Mouse (Mus musculus): ENCODE results near the gene Nup205.
"Not testable (repeated sequence)": the region's sequence is repeated elsewhere in the genome, so short reads cannot be mapped to it uniquely, and the experiment has no call there.

Gene Nup205

DNA sequence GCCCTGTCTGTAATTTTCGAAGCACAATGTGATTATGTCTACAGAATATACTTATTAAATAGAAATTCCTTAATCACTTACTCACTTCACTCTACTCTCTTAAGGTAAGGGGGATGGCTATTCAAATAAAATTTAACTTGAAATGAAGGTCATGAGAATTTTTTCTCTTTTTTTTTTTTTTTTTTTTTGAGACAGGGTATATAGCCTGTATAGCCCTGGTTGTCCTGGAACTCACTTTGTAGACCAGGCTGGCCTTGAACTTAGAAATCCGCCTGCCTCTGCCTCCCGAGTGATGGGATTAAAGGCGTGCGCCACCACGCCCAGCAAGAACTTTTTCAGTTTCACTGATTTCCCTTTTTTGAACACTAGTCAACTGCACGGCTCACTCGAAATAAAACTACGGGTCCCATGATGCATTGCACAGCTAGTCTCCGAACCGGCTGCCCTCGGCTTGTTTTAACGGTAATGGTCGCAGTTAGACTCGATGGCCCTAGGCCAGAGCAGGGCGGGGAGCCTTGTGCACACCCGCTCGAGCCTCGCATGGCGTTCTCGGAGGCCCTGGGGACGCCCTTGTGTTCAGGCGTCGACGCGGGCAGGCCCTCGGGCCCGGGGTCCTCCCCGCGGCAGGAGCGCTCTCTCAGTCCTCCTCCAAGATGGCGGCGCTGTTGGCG, at the start of gene Nup205:
Gene Nup205 (plus strand): TSS at position 443 of the 671 bp plus-strand sequence.
- DNase-seq (ENCODE audit: extremely low read depth, insufficient read length, low spot score) = peak; percentile 94

DNA sequence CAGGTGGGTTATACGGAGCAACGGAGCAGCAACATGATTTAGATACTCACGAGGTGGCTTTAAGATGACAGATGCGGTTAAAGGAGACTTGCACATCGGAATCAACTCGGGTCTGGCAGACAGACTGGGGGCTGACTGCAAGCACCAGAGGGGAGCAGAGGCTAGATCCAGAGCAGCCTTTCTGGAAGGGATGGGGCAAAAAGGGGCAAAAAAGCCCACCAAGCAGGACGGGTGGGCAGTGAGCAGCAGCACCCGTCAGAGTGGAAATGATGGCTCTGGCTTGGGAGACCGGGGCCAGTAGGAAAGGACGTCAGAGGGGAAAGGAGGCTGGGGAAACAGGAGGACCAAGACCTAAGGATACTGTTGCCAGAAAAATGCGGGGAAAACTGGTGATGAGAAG, 44.4 kb upstream of the Nup205 start:
- DNase-seq (ENCODE audit: extremely low read depth, insufficient read length, low spot score) = peak; percentile 57

DNA sequence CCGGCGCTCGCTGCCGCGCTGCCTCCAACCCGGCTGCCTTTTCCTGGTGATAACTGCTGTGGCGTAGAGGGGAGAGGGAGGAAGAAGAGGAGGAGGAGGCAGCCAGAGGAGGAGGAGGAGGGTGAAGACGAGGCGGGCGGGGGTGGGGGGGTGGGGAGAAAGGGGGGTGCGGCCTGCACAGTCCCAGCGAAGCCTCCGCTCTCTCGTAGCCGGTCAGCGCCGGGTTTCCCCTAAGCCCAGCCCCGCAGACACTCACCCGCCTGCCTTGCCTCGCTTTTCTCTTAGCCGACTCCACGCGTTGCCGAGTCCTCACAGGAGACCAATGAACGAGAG, 44.0 kb upstream of the Nup205 start:
- no peak for DNase-seq (ENCODE audit: extremely low read depth, insufficient read length, low spot score)

DNA sequence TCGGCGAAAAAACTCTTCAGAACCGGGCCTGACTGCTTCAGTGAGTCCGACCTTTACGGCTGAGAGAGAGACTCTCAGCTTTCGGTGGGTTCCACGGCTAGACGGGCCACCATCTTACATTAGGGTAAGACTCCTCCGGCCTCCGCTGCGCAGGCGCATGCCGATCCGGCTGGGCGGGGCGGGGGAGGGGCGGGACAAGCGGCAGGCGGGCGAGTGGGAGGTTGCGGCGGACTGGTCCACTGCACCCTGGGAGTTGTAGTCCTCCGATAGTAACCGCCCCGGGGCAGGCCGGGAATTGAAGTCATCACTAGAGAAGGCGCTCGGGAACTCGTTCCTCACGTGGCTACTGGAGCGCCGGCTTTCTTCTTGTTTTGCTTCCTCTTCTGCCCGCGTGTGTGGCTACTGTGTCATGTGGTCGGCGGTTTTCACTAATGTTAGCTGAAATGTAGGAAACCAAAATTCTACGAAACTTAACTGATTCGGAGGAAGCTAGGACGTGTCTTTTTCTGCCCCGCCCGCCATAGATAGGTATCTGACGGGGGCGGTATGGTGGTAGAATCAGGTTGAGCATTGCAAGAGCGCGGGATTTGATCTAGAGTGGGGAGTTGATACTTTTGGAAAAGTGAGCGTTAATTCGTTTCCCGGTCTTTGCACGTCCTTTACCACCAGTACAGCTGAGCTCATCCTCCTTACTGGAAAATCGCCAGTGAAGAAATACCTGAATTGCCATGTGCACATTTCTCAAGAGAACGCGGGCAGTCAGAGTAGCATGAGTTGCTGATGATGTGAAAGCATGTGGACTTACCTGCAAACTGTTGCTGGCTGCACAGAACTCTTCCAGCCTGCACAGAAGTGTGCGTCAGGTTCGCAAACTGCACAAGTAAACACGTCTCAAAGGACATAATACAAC, 43.4 kb upstream of the Nup205 start, which contains the start of gene Cnot4:
Gene Cnot4 (minus strand): TSS at position 146 of the 910 bp plus-strand sequence.
- DNase-seq (ENCODE audit: extremely low read depth, insufficient read length, low spot score) = peak; percentile 99

DNA sequence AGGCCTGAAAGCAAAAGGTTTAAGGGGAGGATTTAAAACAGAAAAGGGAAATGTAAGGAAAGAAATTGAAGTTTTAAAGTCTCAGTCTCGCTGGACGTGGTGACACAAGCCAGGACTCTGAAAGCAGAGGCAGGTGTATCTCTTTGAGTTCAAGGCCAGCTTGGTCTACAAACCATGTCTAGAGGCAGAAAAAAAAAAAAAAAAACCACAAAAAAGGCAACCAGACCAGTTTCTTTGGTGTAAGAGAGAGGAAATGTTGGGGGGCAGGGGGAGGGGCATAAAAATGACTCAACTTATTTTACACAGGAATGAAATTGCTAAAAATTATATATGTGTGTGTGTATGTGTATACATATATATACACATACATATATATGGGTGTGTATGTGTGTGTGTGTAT, 42.4 kb upstream of the Nup205 start:
- DNase-seq (ENCODE audit: extremely low read depth, insufficient read length, low spot score) = no peak

DNA sequence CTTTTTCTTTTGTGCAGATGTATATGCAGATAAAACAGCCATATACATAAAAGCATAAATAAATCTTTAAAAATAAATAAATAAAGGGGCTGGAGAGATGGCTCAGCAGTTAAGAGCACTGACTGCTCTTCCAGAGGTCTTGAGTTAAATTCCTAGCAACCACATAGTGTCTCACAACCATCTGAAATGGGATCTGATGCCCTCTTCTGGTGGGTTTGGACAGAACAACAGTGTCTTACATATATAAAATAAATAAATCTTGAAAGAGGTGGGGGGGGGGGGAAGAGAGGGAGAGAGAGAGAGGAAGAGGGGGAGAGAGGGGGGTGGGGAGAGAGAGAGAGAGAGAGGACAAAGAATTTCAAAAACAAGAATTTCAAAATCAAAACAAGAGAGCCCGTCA, 36.9 kb upstream of the Nup205 start:
- no peak for DNase-seq (ENCODE audit: extremely low read depth, insufficient read length, low spot score)

DNA sequence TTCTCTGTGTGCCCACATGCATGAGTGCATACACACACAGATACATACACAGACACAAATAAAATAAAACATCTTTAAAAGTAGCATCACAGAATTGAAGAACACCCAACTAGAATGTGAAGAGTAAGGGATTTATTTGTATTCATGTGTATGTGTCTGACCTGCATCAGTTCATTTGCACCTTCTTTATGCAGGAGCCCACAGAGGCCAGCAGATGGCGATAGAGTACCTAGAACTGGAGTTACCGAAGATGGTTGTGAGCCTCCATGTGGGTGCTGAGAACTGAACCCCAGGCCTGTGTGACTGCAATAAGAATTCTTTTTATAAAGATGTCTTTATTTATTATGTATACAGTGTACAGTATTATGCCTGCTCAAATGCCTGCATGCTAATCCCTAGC, 31.7 kb upstream of the Nup205 start:
- DNase-seq (ENCODE audit: extremely low read depth, insufficient read length, low spot score) = no peak

DNA sequence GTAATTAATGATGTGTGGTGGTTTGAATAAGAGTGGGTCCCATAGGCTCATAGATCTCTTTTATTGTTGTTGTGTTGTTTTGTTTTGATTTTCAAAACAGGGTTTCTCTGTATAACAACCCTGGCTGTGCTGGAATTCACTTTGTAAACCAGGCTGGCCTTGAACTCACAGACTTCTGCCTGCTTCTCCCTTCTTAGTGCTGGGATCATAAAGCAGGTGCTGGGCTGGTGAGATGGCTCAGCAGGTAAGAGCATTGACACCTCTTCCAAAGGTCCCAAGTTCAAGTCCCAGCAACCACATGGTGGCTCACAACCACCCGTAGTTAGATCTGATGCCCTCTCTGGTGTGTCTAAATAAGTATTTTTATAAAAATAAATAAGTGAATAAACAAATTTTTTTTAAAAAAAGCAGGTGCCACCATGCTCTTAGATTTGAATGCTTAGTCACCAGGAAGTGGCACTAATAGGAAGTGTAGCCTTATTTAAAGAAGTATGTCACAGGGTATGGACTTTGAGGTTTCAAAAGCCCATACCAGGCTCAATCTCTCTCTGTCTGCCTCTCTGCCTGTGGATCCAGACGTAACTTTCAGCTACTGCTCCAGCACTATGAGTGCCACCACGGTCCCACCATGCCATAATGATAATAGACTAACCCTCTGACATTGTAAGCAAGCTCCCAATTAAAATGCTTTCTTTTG, 29.3 kb upstream of the Nup205 start:
- DNase-seq (ENCODE audit: extremely low read depth, insufficient read length, low spot score) = no peak

DNA sequence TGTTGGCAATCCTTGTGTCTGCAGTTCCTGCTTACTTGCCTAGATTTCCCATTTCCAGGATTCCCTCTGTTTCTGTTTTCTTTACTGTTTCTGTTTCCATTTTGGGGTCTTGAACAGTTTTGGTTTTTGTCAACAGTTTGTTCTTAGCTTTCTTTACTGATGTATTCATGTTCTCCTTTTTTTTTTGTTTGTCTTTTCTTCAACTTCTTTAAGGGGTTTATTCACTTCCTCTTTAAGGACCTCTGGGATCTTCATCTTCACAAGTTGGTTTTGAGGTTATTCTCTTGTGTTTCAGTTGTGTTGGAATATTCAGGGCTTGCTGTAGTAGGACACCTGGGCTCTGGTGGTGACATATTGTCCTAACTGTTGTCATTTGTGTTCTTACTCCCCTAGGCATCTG, 22.7 kb upstream of the Nup205 start:
- no peak for DNase-seq (ENCODE audit: extremely low read depth, insufficient read length, low spot score)

DNA sequence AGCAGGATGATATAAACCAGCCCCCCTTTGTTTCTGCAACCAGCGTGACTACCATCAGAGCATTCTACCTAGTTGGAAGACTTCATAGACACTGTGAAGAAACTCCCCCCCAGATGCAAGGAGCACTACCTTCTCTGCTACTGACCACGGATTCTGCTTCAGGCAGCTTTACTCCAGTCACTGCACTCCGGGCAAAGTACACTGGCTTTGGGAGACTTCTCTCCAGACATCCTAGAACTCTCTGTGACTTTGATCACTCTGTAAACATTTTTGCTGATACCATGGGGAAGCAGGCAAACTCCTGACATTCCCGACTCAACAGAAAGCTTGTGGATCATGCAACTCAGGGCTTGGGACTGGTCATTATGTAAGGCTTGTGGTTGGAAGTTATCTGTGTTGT, 8.0 kb upstream of the Nup205 start:
- no peak for DNase-seq (ENCODE audit: extremely low read depth, insufficient read length, low spot score)

DNA sequence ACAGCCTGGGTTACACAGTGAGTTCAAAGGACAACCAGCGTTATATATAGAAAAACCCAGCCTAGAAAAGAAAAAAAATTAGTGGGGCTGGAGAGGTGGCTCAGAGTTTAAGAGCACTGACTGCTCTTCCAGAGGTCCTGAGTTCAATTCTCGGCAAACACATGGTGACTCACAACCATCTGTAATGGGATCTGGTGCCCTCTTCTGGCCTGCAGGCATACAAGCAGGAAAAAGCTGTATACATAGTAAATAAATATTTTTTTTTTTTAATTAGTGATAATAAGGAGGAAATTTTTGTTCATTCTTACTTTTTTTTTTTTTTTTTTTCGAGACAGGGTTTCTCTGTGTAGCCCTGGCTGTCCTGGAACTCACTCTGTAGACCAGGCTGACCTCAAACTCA, 5.2 kb upstream of the Nup205 start:
- DNase-seq (ENCODE audit: extremely low read depth, insufficient read length, low spot score) = not testable (repeated sequence)

DNA sequence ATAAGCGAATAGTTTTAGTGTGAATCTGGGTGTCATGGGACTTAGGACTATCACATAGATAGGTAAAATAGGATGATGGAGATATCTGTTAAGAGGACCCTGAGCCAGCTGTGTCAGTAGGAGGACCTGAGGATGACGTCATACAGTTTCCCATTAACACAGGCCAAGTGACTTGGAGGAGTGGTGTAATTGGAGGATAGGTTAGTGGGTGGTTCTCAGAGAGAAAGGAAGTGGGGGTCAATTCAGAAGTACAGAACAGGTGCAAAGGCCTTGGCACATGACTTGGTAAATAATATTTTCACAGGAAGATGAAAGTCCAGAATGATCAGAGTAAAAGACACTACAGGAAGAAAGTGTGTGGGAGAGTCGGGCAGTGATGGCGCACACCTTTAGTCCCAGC, 4.0 kb upstream of the Nup205 start:
- DNase-seq (ENCODE audit: extremely low read depth, insufficient read length, low spot score) = no peak

DNA sequence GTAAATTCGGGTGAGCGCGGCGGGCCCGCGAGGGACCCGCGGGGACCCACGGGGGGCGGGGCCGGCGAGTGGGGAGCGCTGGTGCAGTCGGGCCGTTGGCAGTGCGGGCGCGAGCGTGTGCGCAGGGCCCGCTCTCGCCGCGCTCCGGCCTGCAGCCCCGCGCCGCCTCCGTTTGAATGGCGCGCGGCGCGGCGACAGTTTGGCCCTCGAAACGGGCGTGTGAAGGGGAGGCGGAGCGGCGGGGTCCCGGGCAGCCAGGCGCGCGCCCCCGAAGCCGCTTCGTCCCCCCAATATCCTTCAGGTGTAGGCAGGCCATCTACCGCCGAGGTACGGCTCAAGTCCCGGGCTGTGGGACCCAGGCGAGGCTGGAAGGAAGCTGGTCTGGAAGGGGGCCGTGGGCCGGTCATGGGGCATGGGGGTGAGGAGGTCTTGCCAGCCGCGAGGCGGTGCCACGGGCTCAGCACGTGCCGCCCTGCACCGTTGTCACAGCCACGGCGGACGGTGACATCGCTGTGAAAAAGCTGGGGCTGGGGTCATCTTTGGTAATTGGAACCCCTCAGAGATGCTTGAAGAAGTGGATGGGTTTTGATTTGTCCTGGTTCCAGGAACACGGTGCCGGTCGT, 540 bp downstream of the Nup205 start:
- peak; percentile 78 for DNase-seq (ENCODE audit: extremely low read depth, insufficient read length, low spot score)

DNA sequence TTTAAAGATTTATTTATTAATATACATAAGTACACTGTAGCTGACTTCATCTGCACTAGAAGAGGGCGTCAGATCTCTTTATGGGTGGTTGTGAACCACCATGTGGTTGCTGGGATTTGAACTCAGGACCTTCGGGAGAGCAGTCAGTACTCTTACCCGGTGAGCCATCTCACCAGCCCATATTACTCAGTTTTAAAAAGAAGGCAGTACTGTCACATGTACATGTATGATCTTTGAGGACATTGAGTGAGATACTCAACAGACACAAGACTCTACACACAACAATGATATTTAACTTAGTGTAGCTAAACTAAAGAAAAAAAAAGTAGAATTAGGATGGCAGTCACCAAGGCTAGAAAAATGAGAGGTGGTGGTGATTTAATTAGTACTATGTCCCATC, 2.1 kb downstream of the Nup205 start:
- not testable (repeated sequence) for DNase-seq (ENCODE audit: extremely low read depth, insufficient read length, low spot score)

DNA sequence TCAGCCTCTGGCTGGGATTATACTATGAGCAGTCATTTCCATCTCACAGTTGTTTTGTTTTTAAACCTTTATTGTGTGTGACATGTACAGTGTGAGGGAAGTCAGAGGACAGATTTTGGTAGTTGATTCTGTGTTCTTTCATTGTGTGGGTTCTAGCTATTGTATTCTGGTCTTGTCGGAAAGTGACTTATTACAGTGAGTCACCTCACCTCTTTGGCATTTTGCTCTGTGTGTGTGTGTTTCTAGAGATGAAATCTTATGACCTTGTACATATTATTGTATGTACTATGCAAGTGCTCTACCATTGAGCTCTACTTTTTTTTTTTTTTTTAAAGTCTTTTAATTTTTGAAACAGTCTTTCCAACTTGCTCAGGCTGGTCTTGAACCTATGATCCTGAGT, 7.6 kb downstream of the Nup205 start:
- no peak for DNase-seq (ENCODE audit: extremely low read depth, insufficient read length, low spot score)

DNA sequence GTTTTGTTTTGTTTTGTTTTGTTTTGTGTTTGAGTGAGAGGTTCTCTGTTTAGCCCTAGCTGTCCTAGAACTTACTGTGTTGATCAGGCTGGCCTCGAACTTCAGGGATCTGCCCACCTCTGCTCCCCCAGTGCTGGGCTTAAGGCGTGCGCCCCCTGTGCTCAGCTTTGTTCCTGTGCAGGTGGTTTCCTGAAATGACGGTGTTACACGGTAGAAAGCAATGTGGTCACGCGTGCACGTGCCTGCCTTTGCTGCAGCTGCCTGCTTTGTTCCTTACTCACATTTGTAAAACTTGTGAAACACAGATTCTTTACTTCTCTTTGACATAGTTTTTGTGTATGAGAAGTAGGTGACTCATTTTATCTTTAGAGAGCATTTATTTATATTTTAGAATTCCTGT, 14.0 kb downstream of the Nup205 start:
- no peak for DNase-seq (ENCODE audit: extremely low read depth, insufficient read length, low spot score)

DNA sequence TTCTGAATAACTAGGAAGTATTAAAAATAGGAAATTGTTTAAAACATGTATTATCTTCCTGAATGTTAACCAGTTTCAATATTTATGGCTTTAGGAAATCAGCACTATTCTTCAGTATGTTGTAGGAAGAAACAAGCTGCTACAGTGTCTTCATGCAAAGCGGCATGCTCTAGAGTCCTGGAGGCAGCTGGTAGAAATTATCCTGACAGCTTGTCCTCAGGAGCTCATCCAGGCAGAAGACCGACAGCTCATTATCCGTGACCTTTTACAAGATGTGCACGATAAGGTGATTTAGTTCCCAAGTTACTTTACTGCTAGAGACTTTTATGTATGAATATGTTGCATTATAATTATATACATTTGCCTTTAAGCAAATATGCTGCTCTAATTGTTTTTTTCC, 48.5 kb downstream of the Nup205 start:
- no peak for DNase-seq (ENCODE audit: extremely low read depth, insufficient read length, low spot score)

DNA sequence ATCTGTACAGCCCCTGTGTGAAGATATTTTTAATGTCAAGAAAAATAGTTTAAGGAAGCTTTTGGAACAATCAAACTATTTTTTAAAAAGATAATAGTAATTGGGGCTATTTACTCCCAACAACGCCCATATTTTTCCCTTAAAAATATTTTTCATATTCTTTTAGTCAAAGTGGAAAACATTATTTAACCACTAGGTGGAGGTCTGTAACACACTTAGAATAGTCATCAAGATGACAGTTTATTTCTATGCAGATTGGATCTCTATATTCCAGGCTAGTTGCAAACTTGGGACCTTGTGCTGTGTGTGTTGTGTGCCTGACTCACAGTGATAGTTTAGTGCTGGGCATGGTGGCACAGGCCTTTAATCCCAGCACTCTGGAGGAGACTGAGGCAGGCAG, 52.2 kb downstream of the Nup205 start:
- DNase-seq (ENCODE audit: extremely low read depth, insufficient read length, low spot score) = no peak

DNA sequence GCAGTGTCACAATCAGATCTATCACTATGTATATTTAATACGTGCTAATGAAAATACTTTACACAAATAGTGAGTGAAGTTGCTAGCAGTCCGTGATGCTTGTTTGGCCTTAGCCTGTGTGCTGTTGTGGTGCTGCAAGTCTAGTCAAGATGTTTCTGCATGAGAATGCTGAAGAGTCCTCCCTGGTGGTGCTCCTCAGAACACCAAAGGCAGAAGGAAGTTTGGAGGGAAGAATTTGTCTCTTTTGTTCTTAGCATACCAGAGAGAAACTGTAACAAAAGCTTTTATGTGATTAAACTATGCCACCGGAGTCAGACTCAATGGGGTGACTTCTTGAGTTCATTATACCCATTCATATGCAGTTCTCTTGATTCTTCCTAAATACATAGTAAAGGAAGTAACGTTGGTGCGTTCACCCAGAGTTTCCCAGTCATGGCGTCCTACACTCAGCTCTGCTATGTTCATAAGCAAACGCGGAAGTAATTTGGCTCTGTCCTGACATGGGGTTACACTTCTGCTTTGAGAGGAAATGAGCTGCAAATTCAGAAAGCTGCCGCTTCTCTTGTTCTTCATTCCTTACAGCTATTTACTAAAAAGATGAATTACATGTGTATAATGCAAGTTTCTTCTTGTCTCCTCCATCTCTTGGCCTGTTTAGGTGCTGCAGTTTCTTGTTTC, 59.0 kb downstream of the Nup205 start:
- no peak for DNase-seq (ENCODE audit: extremely low read depth, insufficient read length, low spot score)

DNA sequence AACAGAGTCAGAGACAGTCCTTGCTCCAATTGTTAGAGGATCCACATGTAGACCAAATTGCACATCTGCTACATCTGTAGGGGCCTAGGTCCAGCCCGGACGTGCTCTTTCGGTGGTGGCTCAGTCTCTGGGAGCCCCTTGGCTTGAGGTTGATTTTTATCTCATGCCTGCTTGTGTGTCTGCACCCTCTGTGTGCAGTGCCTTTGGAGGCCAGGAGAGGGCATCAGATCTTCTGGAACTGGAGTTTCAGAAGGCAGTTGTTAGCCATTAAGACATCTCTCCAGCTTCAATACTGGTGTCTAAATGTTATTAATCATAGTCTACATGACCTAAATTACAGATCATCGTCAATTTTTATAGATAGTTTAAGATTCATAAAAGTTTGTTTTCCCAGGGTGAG, 66.0 kb downstream of the Nup205 start:
- DNase-seq (ENCODE audit: extremely low read depth, insufficient read length, low spot score) = no peak

DNA sequence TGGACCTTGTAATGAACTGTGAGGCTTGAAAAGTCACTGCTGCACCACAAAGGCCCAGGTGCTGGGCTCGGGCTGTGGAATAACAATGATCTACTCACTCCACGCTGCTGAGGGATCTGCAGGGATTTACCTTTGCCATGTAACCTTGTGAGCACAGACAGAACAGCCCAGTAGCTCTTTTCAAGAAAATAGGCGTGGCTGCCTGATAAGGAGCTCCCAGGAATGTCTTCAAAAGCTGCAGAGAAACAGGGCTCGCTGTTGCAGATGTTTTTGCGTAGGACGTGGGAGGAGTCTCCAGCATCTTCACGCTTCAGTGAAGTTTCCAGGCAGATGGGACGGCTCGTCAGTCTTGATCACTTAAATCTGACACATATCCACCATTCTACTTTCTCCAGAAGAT, 66.8 kb downstream of the Nup205 start:
- no peak for DNase-seq (ENCODE audit: extremely low read depth, insufficient read length, low spot score)
